Mouse (Mus musculus): ENCODE results near the gene Ndufs3.
A peak's percentile ranks its signal among the peaks of the same experiment; 100 is the strongest.

The Ndufs3 gene

DNA sequence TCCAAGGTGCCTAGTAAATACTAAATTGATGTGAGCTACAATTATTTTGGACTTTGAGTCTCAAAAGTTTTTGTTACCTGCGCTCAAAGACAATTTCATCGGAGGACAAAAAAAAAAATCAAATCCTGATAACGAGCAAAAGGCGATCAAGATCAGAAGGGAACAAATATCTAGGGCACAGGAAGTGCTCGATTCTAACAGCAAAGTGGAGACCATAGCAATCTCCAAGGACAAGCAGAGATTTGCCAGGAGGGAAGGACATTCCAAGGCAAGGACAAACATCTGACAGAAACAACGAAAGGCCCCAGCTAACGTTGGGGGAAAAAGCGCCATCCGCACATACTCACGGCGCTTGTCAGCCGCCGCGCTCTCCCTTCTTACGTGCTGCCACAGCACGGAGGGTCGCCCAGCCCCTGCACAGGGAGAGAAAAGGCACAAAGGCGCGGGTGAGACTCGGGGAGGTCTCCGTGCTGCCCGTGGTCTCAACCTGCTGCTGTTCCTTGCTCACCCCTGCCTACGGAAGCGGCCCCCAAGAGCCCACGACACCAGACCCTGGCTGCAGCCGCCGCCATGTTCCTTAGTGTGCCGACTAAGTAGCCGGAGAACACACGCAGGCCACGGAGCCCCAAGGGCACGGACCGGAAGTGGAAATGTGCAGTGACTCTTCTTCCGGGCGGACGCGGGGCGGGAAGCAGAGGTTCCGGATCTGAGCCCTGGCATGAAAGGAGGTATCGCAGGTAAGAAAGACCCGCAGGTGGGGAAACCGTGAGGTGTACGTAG is at the start of gene Ndufs3, which contains the start of gene Kbtbd4:
Gene Ndufs3, minus strand, starts transcription at position 752 of the 780 bp plus-strand sequence.
Gene Kbtbd4, plus strand, starts transcription at position 665 of the 780 bp plus-strand sequence.
- DNase-seq (ENCODE audit: low read depth, low spot score), result peak; percentile 90

DNA sequence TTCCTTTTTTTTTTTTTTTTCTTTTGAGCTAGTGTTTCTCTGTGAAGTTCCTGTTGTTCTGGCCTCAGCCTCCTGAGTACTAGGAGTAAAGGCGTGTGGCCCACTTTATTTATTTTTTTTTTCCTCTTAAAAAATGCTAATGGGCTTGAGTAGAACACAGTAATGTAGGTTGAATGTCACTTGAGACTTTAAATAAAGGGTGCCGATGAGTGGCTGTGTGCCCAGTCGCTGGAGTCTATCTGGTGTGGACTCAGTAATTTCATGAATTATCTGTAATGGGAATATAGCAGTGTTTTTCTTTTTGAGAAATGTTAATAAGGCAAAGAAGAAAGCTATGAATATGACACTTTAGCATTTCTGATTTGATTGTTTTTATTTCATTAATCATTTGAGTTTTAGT is 48.8 kb upstream of the Ndufs3 start:
- DNase-seq (ENCODE audit: low read depth, low spot score), result no peak

DNA sequence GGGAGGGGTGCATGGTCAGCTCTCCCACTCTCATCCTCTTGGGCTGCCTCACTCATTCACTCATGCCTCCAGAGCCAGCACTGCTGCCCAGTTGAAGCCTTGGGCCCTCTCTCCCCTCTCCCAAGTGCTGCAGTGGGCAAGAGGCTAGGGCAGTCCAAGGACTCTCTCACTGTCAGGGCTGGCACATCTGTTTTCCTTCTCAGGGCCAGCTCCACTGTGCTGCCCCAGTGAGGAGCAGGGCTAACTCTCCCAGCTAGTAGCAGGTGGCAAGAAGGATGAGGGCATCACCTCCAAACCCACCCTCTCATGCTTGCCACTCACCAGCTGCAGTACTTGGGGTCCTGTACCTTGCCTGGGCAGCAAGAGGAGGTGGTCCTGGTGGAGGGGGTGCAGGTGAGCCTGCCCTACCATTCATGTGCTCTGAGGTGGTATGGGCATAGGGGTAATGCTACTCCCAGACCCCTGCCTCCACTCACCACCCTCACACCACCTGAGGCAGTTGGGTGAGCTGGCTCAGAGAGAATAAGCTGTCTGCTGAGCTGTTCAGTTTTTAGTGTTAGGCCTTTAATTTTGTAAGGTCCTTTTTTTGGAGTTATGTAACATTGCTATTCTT is 46.1 kb upstream of the Ndufs3 start:
- DNase-seq (ENCODE audit: low read depth, low spot score), result no peak

- no peak for DNase-seq (ENCODE audit: low read depth, low spot score)
Measured at GRCm38 (mm10) chr2:90950149-90950548, 45.5 kb upstream of the Ndufs3 start.

DNA sequence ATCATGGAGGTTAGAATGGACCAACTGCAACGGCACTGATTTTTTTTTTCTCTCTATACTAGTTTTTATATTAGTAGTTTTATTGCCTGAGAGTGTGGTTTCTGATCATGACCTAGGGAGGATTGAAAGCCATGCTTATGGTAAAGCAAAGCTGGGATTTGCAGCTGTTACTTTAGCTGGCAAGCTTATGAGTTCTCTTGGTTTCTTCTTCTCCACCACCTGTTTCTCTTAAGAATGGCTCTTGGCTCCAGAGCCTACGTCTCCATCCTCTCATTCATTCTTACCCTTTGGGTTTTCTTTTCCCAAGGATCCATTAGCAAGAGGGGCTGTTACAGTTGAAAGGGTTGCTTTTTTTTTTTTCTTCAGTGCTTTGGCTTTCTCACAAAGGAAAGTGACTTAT is 37.1 kb upstream of the Ndufs3 start:
- no peak for DNase-seq (ENCODE audit: low read depth, low spot score)

- DNase-seq (ENCODE audit: low read depth, low spot score), result peak; percentile 77
Measured at GRCm38 (mm10) chr2:90940233-90941229, 35.9 kb upstream of the Ndufs3 start, which contains the start of gene Celf1. Gene Celf1, plus strand, starts transcription at chr2:90940382.

- DNase-seq (ENCODE audit: low read depth, low spot score), result no peak
Measured at GRCm38 (mm10) chr2:90939750-90940149, 35.1 kb upstream of the Ndufs3 start.

DNA sequence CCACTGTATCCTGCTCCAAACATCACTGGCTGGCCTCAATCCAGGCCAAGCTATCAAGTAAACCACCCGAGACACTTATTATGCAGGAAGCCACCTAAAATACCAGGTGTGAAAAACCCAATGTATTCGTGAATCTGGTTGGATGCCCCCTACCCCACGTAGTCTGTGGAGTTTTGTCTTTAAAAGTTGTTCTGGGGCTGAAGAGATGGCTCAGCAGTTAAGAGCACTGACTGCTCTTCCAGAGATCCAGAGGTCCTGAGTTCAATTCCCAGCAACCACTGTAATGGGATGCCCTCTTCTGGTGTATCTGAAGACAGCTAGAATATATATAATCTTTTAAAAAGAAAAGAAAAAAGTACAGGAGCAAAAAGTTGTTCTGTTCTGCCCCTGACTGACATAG is 33.7 kb upstream of the Ndufs3 start:
- DNase-seq (ENCODE audit: low read depth, low spot score), result no peak

DNA sequence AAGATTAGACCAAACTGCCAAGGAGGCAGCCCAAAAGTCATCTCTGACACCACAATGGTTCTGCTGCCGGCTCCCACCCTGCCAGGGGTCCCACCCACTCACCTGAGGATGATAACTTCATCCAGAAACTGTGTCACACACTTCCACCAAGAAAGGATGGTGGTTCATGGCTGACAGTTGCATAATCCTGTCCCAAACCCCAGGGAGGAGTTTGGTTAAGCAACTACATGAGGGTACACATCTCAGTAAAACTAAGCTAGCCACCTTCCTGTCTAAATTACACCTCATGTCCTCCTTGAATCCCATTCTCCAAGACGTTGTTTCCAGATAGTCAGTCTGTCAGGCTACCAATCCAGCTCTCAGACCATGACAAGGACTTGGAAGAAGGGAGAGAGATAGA is 27.6 kb upstream of the Ndufs3 start:
- DNase-seq (ENCODE audit: low read depth, low spot score), result no peak

GRCm38 (mm10) chr2:90931829-90932228 is 27.2 kb upstream of the Ndufs3 start:
- DNase-seq (ENCODE audit: low read depth, low spot score), result no peak

- no peak for DNase-seq (ENCODE audit: low read depth, low spot score)
Measured at GRCm38 (mm10) chr2:90928566-90928965, 23.9 kb upstream of the Ndufs3 start.

DNA sequence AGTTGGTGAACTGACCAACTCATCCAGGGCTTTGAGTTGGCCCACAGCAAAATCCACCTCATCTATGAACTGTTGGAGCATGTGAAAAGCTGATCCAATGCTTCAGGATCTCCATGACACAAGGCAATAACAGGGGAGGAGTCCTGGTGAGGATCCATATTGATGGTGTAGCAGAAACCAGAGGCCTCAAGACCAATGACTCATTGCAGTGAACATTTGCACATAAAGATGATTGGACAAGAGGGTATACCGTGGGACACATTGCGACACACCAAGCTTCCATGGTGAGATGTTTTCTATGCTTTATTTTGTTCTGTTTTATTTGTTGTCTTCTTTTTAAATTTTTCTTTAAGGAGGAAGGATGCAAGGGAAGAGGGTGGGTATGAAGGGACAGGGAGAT is 18.0 kb upstream of the Ndufs3 start:
- no peak for DNase-seq (ENCODE audit: low read depth, low spot score)

DNA sequence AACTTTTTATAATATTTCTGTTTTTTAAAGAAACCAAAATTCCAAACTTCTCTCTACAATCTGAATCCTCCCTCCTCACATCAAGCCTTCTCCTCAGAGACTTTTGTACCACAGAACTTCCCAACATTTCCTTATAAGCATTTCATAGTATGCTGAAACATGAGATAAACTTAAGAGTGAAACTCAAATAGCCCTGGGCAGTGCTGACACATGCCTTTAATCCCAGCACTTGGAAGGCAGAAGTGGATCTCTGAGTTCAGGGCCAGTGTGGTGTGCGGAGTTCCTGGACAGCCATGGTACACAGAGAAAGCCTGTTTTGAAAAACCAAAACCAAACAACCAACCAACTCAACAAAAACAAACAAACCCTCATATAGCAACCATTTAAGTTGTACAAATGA is 16.6 kb upstream of the Ndufs3 start:
- DNase-seq (ENCODE audit: low read depth, low spot score), result no peak

DNA sequence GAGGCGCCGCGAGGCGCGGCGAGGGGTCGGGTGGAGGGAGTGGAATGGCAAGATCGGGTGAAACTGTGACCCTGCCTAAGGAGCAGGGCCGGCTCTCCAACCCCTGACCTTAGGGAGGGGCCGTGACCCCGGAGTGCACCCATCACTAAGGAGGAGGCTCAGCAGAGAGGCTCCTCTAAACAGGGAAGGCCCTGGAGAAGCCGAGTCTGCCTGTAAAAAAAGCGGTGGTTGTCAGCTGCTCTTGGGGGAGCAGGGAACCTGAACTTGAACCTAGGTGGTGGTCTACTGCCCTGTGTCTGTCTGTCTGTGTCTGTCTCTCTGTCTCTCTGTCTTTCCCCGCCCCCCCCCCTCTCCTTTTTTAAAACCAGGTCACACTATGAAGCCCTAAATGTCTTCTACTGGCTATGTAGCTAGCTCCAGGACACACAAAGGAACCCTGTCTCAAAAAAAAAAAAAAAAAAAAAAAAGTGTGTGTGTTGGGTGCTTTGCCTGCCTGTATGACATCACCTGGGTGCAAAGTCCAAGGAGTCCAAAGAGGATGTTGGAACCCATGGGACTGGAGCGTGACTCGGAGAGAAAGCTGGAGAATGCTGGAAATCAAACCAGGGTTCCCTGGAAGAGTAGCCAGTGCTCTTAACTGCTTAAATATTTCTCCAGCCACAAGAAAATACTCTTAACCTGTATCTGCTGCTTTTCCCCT is 13.5 kb upstream of the Ndufs3 start:
- no peak for DNase-seq (ENCODE audit: low read depth, low spot score)

- no peak for DNase-seq (ENCODE audit: low read depth, low spot score)
Measured at GRCm38 (mm10) chr2:90917233-90917998, 12.8 kb upstream of the Ndufs3 start.

GRCm38 (mm10) chr2:90916560-90917232 is 12.1 kb upstream of the Ndufs3 start:
- no peak for DNase-seq (ENCODE audit: low read depth, low spot score)

- no peak for DNase-seq (ENCODE audit: low read depth, low spot score)
Measured at GRCm38 (mm10) chr2:90915516-90915915, 10.9 kb upstream of the Ndufs3 start.

DNA sequence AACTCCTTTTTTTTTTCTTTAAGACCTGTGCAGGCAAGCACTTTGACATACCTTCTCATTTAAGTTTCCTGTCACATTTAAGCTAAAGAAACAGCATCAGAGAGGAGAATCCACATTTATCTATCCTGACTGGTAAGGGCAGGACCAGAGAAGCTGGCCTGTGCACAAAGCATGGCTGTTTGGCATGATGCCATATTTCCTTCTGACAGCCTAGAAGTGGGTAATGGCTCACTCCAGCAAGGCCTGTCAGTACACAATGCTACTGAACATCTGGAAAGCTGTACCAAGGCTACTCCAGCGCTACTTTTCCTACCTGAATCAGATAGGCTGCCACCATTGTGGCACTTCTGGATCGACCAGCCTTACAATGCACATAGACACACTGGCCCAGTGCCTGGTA is 9.0 kb upstream of the Ndufs3 start:
- no peak for DNase-seq (ENCODE audit: low read depth, low spot score)

- no peak for DNase-seq (ENCODE audit: low read depth, low spot score)
Measured at GRCm38 (mm10) chr2:90911668-90912067, 7.0 kb upstream of the Ndufs3 start.

- no peak for DNase-seq (ENCODE audit: low read depth, low spot score)
Measured at GRCm38 (mm10) chr2:90910861-90911260, 6.2 kb upstream of the Ndufs3 start.
